Mouse (Mus musculus) lung, postnatal 0 days (tissue): ENCODE data around the gene Tas2r144.

Source experiments
- CTCF ChIP-seq: IDR thresholded peaks from 2 replicates; pipeline ENCODE4 v1.5.1; 2016; ENCODE audit warnings: antibody characterized with exemption, mild to moderate bottlenecking
- EP300 ChIP-seq: IDR thresholded peaks from 2 replicates; pipeline ENCODE4 v1.6.1; 2016; ENCODE audit warnings: antibody characterized with exemption, mild to moderate bottlenecking, control low read depth

DNA sequence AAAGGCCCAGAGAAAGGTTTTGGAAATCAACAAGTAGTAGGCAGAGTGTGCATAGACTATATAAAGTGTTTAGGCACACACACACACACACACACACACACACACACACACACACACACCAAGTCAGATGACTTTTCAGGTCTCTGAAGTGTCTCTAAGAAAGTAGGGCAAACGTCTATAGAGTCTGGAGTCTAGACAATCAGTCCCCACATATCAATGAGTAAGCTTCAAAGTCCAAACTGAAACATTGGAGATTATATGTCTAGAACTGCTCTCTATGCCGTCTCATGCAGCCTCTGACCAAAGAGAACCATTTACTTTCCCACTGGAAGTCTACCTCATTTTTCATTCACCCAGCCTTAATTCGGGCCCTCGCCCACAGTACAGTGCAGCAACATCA lies 9.9 kb downstream of the Tas2r144 start:
- TF ChIP-seq CTCF (no peak), EP300 (no peak)
